Mouse (Mus musculus) cortical plate, adult 2 months (tissue): ENCODE measurements at regions not wholly inside any gene's neighbourhood (a gene's known extent, or its start where the extent isn't known, plus 50 kb on each side); places are given as distances from the start of the nearest gene placed in this dataset.

ENCODE experiments used
- CTCF ChIP-seq: fragments of 200-500 bp; IDR thresholded peaks from 2 replicates; pipeline ENCODE4 v1.5.1; 2011; ENCODE audit warnings: mild to moderate bottlenecking, control low read depth, low read length; ENCODE audit not compliant: insufficient read depth; ENCODE audit errors: extremely low read depth
- POLR2A ChIP-seq: fragments of 200-500 bp; IDR thresholded peaks from 2 replicates; pipeline ENCODE4 v1.6.1; 2011; ENCODE audit warnings: mild to moderate bottlenecking, low read length, control low read depth; ENCODE audit not compliant: insufficient read depth; ENCODE audit errors: extremely low read depth

DNA sequence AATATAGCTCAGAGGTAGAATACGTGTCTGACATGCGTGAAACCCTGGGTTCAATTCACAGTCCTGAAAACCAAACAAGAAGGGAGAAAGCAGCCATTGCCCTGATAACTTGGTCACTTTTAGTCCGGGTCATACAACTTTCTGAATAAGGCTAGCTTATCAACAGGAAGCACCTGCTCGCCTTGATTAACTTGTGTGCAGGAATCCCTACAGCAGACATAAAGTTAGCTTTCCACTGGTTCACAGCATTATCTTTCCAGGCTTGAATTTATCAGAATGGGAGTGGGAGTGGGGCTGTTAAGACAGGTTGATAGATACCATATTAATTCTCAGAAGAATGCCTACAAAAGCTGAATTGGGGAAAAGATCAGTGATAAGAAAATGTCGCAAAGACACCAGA lies 97.2 kb downstream of the Akr1d1 start:
- TF ChIP-seq POLR2A (no peak), CTCF (no peak)
